Mouse (Mus musculus) ES-E14 (cell line): ENCODE results near the gene Cpn2.

Experiments
- HCFC1 ChIP-seq: IDR thresholded peaks from 2 replicates; pipeline ENCODE4 v1.6.1; 2012; ENCODE audit warnings: low read length, inconsistent platforms, borderline replicate concordance; ENCODE audit not compliant: insufficient read depth
- MAFK ChIP-seq: IDR thresholded peaks from 2 replicates; pipeline ENCODE4 v1.6.1; 2014; ENCODE audit warnings: mild to moderate bottlenecking, low read depth, low read length, inconsistent platforms; ENCODE audit not compliant: insufficient read depth

DNA sequence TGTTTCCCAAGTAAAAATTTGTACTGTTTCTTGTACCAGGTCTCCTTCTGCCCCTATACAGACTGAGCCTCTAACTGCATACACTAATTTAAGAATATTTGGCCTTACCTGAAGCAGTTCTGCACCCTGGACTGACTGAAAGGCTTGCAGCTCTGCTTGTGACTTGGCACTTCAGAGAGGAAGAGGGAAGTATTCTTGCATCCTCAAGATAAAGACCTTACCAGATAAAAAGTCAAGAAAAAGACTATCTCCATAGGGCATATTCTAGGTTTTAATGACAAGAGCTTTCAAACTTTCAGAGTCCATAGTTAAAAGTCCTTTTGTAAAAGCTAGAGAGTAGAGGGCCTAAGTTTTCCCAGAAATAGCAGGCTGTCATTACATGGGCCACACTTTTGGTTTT lies 43.3 kb upstream of the Cpn2 start, which contains the start of gene Gp5:
- TF ChIP-seq MAFK (no peak), HCFC1 (no peak)
